Mouse (Mus musculus) layer of hippocampus, adult 18-20 months (tissue): ENCODE results near the gene Pdpn. TPM values are rescaled to one million over a fixed set of nuclear protein-coding genes. Genes with fewer than 3 reads are reported as not detected.
"Not testable (repeated sequence)": the region's sequence is repeated elsewhere in the genome, so short reads cannot be mapped to it uniquely, and the experiment has no call there.

ENCODE experiments used
- DNase-seq, 2 experiments: peaks; one replicate each; pipeline ENCODE4 v3.0.0; 2022; ENCODE audit warnings: low spot score in 2 of 2
- long read RNA-seq: library from polyadenylated mRNA; stranded (forward); transcript quantifications from one replicate; pipeline ENCODE4 v2.0.0, GENCODE M21; 2021
- total RNA-seq, 2 experiments: library from RNA; stranded (reverse); gene quantifications; 2 replicates each; pipeline ENCODE4 v1.2.3; 2021

Gene Pdpn
- 10 to 100 TPM; 18.9 to 20.0 TPM for total RNA-seq
- long read RNA-seq, transcript Pdpn-201 (6 exons, 1,817 nt), result major isoform, 13 of 14 reads
- long read RNA-seq, partial matches to known transcripts, result 0 of 14 reads
- long read RNA-seq, other reads (novel, unspliced or antisense), result 1 of 14 reads

DNA sequence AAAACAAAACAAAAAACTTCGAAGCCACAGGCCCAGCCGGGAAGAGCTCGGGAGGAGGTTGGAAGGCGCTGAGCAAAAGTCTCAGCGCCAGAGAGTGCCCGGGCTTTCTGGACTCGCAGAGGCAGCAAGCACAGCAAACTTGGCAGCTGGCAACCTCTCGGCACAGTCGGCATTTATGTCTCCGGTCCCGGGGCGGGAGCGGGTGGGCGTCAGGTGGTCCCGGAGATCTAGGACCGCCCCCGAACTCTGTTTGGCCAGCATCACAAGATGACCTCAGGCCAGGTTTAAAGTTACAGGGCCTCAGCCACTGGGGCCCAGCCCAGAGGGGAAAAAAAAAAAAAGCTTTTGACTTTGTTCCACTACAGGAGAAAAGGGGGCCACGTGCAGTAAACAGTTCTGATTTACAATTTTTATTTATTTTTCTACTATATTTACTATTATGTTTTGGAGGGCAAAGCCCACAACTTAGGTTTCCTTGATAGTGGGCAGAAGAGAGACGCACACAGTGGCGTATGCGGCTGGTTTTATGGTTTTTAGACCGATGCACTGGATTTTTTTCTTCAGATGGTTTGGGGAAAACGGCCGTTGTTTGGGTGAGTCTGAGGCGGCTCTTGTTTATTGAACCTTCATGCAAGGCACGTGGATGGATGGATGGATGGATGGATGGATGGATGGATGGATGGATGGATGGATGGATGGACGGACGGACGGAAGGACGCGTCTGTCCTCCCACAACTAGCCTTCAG is at the start of gene Pdpn:
Gene Pdpn, minus strand, starts transcription at position 240 of the 746 bp plus-strand sequence.
- peak in 1 of 2 experiments; percentile 13 for DNase-seq

DNA sequence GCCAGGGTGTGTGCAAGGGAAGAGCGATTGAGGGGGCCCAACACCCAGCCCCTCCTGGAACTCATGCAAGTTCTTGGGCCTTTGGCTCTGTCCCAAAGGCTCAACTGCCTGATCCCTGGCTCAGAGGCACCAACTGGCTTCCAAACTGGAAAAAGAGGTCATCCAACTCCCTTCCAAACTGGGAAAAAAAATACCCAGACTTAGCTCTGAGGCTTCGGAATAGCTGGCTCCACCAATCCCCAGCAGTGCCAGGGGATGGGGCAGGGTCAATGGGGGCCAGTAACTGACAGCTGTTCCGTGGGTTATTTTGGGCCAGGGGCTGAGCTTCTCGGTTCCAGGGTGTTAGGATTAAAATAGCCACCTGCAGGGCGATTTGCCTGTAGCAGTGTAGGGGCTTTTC is 49.3 kb upstream of the Pdpn start:
- peak in 1 of 2 experiments; percentile 3 for DNase-seq

DNA sequence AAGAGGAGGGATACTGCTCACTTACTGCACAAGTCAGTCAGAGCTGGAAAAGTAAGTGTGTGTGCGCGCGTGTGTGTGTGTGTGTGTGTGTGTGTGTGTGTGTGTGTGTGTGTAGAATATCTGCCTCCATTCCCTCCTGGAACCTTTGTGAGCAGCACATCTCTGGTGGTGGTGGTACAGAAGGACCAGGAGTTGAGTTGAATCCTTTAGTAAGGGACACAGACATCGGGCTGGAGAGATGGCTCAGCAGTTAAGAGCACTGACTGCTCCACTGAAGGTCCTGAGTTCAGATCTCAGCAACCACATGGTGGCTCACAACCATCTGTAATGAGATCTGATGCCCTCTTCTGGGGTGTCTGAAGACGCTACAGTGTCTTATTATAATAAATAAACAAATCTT is 46.1 kb upstream of the Pdpn start:
- not testable (repeated sequence) for DNase-seq

DNA sequence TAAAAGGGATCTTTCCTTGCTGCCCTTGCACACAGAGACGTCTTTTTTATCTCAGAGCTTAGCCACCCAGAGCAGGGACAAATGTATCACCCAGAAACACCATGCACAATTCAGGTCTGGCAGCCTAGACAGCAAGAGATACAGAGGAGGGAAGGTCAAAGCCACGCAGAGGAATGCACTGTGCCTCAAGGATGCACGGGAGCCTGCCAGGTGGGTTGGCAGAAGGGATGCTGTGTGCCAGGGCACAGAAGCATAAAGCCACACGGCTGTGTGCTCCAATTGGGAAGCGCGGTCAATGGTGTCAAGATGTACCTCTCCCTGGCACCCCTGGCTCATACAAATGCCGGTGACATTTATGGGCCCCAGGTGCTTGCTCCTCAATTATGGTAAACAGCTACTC is 42.1 kb upstream of the Pdpn start:
- DNase-seq, result no peak

DNA sequence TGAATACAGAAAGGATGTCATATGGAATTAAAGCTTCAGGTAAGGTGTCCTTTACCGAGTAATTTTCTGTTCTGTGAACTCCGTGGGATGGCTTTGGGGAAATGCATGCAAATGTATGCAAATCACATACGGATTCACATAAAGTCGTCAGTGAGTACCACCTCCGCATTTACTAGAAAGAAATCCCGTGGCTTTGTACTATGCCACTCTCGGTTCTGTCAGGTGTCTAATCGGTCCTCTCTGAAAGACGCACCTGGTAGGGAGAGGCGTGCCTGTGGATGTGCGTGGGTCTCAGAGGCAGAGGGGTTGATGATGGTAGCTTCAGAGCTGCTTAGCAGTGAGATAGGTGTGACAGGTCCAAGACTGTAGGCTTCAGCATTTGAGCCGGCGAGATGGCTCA is 40.4 kb upstream of the Pdpn start:
- no peak for DNase-seq

DNA sequence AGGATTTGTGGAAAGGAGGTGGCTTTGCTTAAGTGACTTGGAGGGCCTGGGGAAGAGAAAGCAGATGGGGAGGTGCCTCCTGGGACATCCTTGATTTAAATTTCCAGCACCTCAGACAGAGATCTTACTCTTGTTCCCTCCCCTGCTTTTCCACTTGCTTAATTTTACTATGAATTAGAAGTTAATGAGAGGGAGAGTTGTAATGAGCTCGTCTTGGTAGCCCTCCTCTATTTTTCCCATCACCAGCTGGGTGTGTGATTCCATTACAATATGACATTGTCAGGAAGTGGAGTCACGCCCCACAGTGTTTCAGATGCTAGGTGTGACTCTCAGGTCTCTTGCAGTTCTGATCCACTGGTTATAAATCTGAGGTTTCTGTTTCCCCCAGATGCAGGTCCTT is 36.7 kb upstream of the Pdpn start:
- DNase-seq, result no peak

DNA sequence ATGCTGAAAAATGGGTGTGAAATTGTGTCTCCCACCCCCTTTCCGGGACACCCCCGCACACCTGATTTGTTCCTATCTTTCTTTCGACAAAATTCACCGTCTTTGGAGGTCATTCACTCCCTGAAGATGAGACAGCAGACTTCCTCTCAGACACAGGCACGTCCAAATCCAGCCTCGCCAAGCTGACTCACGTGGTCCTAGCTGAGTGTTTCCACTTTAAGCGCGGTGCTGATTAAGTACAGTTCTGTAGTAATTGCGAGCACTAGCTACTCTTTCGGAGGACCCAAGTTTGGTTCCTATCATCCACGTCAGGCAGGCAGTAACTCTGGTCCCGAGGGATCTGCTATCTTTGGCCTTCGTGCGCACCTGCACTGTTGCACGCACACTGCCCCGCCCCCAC is 35.6 kb upstream of the Pdpn start:
- no peak for DNase-seq

DNA sequence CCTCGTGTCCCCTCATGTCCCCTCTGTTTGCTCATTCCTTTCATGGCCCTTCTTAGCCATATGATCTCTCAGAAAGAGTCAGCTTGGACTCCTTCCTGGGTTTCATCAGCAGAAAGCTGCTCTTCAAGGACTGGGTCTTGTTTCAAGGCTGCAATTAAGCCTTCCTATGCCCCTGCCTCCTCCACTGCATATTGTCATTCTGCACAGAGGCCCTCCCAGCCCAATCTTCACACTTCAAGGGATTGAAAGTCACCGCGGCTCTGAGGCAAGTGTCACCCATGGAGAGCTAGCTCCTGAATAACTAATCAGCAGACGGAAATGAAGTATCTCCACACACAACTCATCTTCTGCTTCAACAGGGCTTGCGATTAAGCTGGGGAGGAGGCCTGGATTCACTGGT is 34.8 kb upstream of the Pdpn start:
- no peak for DNase-seq

DNA sequence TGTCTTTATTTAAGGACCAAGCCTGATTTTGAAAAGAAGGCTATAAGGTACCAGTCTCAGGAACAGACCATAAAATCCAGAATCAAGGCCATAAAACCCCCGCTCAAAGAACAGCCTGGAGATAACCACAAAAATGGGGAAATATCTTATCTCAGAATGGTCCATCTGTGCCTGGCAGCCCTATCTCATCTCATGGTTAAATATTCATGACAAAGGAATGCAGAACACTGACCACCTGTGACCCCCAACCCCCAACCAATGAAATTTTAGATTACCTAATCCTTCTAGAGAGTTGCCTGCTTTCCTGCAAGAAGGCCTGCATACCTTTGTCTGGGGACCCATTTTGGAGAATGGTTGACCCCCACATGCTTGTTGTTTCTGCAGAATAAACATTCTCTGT is 32.4 kb upstream of the Pdpn start:
- no peak for DNase-seq

DNA sequence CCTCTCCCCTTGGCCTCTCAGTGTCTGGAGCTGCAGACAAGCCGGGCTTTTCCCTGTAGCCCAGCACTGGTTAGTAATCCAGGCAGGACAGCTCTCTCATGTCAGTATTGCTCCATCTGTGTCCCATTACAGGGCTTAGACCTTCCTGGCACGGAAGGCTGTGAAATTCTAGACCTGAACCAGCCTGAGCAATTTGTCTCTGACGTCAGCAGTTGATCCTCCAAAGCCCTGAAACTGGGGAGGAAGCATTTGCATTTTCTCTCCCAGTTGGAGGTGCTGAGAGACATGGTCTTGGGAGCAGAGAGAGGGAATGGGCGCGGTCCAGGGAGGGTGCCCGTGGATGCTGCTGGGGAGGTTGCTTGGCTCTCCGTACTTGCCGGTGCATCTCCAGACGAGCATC is 31.2 kb upstream of the Pdpn start:
- no peak for DNase-seq

DNA sequence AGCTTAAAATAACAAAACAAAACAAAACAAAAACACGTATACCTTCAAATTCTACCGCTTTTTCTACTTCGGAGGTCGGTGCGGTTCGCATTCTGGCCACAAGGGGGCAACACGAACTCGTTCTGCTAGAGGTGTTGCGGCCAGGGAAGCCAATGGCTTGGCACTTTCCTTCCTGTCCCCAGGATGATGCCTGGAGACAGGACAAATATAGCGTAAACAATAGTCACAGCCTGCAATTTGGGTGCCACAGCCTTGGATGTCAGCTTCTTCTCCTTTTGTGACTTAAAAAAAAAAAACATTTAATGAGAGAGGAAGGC is 26.2 kb upstream of the Pdpn start:
- peak; percentile 52 to 86 for DNase-seq

DNA sequence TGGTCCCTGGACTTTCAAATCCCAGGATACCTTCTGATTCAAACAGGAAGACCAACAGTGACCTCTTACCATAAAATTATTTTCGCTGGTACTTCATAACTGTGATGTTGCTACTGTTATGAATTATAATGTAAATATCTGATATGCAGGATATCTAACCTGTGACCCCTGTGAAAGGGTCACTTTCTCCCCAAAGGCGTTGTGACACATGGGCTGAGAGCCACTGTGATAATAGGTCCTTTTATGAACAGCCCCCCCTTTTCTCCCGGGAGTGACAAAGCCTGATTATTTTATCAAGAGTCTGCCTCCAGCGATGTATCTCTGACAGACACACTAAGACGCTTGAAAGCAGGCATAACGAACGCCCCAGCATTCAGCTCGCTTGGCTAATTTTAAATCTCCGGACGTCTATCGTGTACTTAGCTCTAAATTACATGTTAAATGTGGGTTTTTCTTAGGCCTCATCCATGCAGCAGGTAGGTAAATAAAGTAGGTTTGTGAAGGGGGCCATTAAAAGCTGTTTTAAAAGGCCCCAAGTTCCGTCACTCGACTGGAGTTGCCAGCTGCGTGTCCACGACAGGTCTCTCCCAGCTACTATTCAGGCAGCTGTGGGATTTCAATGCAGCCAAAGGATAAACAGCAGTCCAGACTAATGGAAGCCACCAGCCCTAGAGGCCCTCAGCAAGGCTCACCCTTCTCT is 25.7 kb upstream of the Pdpn start:
- DNase-seq, result no peak

DNA sequence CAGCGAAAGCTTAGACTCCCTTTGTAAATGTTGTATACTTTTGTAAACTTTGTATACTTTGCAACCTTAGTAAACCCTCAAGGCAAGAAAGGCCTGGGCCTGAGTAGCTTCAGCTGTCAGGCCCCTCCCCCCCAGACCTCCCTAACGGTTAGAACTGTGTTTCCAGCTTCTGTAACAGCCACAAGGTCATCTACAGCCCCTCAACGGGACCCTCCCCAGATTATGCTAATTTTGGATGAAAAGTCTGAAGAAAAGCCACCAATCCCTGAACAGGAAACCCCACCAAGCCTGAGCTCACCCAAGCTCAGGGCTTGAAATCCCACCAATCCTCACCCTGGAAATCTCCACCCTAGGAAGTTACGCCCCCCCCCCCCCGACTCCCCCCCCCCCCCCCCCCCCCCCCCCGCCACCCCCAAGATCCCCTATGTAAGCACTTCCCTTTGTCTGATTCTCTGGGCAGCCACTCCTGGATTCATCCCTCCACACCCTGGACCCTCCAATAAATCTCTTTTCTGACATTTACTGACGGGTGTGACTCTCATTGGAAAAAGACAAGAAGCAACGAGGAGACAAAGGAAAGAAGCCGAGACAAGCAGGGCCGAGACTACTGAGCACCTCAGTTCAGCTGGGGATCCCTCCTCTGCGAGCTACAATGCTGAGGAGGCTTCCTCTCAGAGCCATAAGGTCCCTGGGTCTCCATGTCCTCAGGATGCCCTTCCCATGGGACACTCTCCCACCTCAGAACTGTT is 25.0 kb upstream of the Pdpn start:
- no peak for DNase-seq

DNA sequence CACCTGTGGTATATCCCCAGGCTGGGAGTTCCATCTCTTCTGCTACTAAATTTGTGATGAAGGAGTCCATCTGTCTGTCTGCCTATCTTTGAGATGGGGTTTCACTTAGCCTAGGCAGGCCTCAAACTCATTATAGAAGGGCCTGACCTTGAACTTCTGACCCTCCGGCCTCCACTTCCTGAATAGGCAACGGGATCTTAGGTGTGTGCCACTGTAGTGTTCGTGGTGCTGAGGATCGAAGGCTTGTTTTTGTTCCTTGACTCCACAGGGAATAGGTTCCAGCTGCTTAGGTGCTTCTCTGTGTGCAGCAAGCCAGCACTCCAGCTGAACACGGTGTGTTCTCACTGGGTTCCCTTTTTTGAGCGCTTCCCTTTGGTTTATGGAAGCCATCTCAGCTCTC is 13.9 kb upstream of the Pdpn start:
- DNase-seq, result no peak

DNA sequence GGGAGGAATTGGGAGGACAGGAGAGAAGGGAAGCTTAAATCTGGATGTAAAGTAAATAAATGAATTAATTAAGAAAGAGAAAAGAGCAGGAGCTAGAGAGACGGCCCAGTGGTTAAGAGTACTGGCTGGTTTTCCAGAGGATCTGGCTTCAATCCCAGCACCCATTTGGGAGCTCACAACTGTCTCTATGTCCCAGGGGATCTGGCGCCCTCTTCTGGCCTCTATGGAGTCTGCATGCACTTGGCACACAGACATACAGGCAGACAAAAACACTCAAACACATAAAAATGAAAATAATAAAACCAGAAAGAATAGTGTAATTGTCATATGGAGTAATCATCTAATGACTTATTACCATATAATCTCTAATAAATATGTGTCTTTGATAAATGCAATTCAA is 12.0 kb upstream of the Pdpn start:
- DNase-seq, result peak in 1 of 2 experiments; percentile 16

DNA sequence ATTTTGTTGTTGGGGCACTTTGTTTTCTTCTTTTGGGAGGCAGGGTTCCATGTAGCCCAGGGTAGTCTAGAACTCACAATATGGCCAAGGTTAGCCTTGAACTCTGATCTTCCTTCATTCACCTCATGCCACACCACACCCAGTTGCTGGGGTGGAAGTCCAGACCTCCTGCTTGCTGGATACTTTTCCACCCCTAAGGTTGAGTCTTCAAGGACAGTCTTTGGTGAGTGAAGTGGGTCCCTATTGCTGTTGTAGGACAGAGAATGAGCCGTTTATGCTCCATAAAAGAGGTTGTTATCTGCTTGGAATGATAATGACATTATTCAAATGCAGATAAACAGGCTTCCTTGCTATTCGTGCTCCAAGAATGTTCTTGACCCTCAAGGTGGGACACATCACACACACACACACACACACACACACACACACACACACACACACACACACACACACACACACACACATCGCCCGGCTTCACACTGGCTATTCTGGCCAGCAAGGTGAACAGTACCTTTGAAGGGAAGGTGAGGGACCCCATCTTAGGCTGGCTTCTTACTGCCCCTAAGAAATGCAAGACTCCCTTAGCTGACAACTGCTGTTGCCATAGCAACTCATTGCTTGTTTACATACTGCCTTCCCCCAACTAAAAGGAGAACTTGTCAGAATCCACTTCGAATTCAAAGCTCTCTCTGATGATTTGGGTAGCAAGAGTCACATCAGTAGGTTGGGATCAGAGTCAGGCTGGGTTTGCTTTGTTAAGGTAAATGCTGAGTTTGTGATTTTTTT is 6.8 kb upstream of the Pdpn start:
- DNase-seq, result no peak

DNA sequence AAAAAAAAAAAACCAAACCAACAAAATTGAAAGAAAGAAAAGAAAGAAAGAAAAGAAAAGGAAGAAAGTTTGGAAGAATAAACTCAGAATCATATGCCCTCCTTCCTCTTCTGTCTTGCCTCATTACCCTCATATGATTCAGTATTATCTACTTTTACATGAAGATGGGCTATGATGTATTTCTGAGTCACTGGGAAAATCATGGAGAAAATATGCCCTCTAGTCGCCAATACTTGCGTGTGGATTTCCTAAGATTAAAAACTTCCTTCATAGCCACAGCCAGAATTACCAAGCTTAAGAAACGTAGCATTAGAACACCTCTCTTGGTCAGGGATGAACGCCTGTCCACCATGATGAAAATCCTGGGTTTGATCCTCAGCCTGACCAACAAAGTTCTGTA is 5.7 kb upstream of the Pdpn start:
- no peak for DNase-seq

DNA sequence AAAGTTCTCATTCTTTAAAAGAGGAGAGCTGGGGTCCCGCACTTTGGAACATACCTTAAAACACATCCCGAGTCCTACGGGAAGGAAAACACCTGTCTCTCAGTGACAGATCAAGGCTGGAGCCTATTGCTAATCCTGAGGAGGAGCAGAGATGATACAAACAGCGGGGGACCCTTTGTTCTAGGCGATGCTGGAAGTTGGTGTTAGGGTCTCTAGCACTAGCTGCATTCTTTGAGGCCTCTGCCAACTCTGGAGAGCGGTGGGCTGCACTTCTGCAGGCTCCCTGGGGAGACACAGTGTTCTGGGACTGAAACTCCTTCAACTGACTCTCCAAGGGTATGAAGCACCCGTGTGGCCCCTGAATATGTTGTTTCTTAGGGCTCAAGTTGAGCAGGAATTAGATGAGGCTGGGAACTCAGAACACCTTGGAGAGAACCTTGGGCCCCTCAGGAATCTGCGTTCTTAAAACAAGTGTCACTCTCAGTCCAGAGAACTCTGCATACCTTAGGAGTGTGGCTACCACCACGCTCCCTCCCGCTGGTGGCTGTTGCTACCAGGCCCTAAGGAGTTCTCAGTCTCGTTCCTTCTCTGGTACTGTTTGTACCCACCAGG is 3.0 kb upstream of the Pdpn start:
- DNase-seq, result no peak

DNA sequence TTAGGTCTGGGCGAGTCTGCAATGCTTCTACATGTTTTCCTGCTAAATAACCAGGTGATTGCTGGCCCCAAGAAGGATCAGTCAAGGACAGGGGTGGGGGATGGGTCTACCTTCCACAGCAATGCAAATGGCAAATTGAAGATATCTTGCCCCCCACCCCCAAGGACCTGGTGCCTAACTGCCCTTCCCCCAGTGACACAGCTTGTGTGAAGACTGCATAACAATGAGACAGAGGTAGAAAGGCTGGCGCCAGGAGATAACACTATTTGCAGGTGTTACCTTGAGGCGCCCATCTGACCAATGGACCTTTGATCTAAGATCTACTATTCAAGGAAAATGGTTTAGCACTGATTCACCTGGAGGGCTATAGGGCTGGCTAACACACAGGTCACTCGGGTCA is 2.5 kb upstream of the Pdpn start:
- no peak for DNase-seq

DNA sequence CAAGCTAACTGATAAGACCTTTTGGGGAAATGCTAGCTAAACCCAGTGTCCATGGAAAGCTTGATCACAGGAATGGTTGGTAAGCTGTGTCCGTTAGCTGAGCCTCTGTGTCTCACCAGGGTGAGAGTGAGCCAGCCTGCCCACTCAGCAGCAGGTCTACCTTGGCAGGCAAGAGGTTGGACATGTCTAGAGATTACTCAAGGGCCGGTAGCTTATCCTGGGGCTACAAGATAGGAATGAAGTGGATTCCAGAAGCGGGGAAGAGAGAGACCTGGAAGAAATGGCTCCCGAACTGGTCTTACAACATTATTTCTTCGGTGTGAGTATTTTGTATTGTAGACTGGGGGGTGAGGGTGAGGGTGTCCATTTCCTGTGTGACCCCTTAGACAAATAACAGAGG is 1.7 kb upstream of the Pdpn start:
- DNase-seq, result no peak

DNA sequence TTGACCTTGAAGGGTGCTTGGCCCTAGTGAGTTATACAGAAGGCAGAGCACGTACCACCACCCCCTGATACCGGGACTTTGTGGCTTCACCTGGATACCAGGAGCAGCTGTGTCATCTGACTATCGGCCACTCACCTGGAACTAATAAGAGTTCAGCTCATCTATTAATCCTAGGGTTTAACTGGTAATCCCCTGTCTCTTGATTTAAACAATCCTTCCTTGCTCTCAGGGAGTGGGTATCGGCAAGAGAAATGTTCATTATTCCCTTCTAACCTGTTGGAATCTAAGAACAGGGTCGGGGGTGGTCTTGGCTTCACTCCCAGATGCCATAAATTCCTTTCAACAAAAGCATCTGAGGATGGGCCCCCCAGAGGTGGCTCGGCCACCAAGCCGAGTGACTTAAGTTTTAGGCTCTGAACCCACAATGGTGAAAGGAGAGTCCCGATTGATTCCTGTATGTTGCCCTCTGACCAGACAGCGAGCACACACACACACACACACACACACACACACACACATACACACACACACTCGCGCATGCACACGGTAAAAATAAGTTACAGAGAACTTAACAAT is 837 bp upstream of the Pdpn start:
- no peak for DNase-seq
